Mouse (Mus musculus) stomach, embryonic 14.5 days (tissue): Measurements from ENCODE around the gene Spata33. TPM values are rescaled to one million over a fixed set of nuclear protein-coding genes. Genes with fewer than 3 reads are reported as not detected.
"Not testable (repeated sequence)": the region's sequence is repeated elsewhere in the genome, so short reads cannot be mapped to it uniquely, and the experiment has no call there.

Experiments
- ATAC-seq: fragments of 200-750 bp; cut with Nextera tagmentation; 2 replicates; pipeline ENCODE4 v1.8.0; 2017; ENCODE audit warnings: low read depth, moderate TSS enrichment; ENCODE audit not compliant: insufficient number of reproducible peaks, insufficient read depth, low FRiP score
- H3K27ac ChIP-seq: fragments of 300-500 bp; sonication (generic); 2 replicates; pipeline ENCODE4 v1.5.1; 2014; ENCODE audit warnings: mild to moderate bottlenecking, low read length, moderate library complexity, mixed read lengths
- H3K27me3 ChIP-seq: fragments of 300-500 bp; sonication (generic); 2 replicates; pipeline ENCODE4 v1.6.1; 2014; ENCODE audit warnings: low read length, control low read depth, mixed read lengths; ENCODE audit not compliant: control insufficient read depth, insufficient read depth
- H3K36me3 ChIP-seq: fragments of 300-500 bp; sonication (generic); 2 replicates; pipeline ENCODE4 v1.6.1; 2014; ENCODE audit warnings: mild to moderate bottlenecking, control low read depth, low read length, moderate library complexity, mixed read lengths; ENCODE audit not compliant: control insufficient read depth, insufficient read depth
- H3K4me1 ChIP-seq: fragments of 300-500 bp; sonication (generic); 2 replicates; pipeline ENCODE4 v1.6.1; 2014; ENCODE audit warnings: low read length, control low read depth, mixed read lengths; ENCODE audit not compliant: control insufficient read depth, insufficient read depth
- H3K4me2 ChIP-seq: fragments of 300-500 bp; sonication (generic); replicated peaks from 2 replicates; pipeline ENCODE4 v1.6.1; 2014; ENCODE audit warnings: low read depth, low read length, control low read depth
- H3K4me3 ChIP-seq: fragments of 300-500 bp; sonication (generic); 2 replicates; pipeline ENCODE4 v1.5.1; 2014; ENCODE audit warnings: low read depth, low read length, control low read depth
- H3K9ac ChIP-seq: fragments of 300-500 bp; sonication (generic); replicated peaks from 2 replicates; pipeline ENCODE4 v1.6.1; 2014; ENCODE audit warnings: low read depth, mild to moderate bottlenecking, control low read depth, low read length, moderate library complexity, mixed read lengths
- H3K9me3 ChIP-seq: fragments of 300-500 bp; sonication (generic); 2 replicates; pipeline ENCODE4 v1.6.1; 2016; ENCODE audit warnings: low read depth, low read length, control low read depth; ENCODE audit not compliant: control insufficient read depth
- WGBS: fragments of 180-500 bp; shearing (Covaris S2); extraction: QIAGEN DNeasy Blood & Tissue Kit; methylation state at CpG from one replicate; pipeline ENCODE4 v1.1.7; 2014; 5-methylcytosine and 5-hydroxymethylcytosine counted together
- polyA plus RNA-seq: library from polyadenylated mRNA; unstranded; fragments of >200 nt; fragmentation: Nextera tagmentation; extraction: Ambion mirVana; gene quantifications from 2 replicates; pipeline ENCODE4 v1.2.1, GENCODE M21; 2014

The Spata33 gene
- polyA plus RNA-seq, 1 experiment from 2014 or later: 5.7 TPM

GRCm38 (mm10) chr8:123197016-123197415, 15.6 kb upstream of the Spata33 start:
- H3K4me1 ChIP-seq, H3K4me3 ChIP-seq, H3K36me3 ChIP-seq, ATAC-seq, H3K9ac ChIP-seq, H3K27me3 ChIP-seq, H3K9me3 ChIP-seq, H3K4me2 ChIP-seq, H3K27ac ChIP-seq: not testable (repeated sequence)
- 73% methylated on average over 5 of the region's 5 CpGs for WGBS

DNA sequence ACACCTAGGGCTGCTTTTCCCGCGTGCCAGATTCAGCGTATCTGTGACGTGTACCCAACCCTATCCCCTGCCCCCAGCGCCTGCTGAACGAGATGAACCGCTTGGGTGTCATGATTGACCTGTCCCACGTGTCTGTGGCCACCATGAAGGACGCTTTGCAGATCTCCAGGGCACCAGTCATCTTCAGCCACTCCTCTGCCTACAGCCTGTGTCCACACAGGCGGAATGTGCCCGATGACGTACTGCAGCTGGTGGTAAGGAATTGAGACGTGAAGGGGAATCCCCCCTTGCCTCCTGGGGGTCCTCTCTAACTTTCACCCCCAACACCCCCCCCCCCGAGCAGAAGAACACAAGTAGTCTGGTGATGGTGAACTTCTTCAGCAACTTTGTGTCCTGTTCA, 12.8 kb upstream of the Spata33 start:
- ATAC-seq: no peak
- no peaks in the 10 kb centered on the region for H3K36me3 ChIP-seq
- H3K4me2 ChIP-seq: no peak overlapping the region
- H3K4me3 ChIP-seq: no peak overlapping the region
- WGBS: 51% methylated on average over 14 of the region's 14 CpGs
- H3K9ac ChIP-seq: no peak overlapping the region
- H3K9me3 ChIP-seq: no peaks in the 10 kb centered on the region
- H3K4me1 ChIP-seq: no peaks in the 10 kb centered on the region
- no peak overlapping the region for H3K27ac ChIP-seq
- H3K27me3 ChIP-seq: no peaks in the 10 kb centered on the region

- 24% methylated on average over 5 of the region's 5 CpGs for WGBS
- H3K27me3 ChIP-seq: no peaks in the 10 kb centered on the region
- H3K27ac ChIP-seq: no peak overlapping the region
- peaks cover 12% of the 10 kb centered on the region for H3K36me3 ChIP-seq
- no peaks in the 10 kb centered on the region for H3K9me3 ChIP-seq
- no peak for ATAC-seq
- no peak overlapping the region for H3K9ac ChIP-seq
- H3K4me3 ChIP-seq: no peak overlapping the region
- no peak overlapping the region for H3K4me2 ChIP-seq
- H3K4me1 ChIP-seq: no peaks in the 10 kb centered on the region
Measured at GRCm38 (mm10) chr8:123202288-123202687, 10.3 kb upstream of the Spata33 start.

GRCm38 (mm10) chr8:123203571-123203970, 9.1 kb upstream of the Spata33 start:
- Histone ChIP-seq H3K4me3 (no peak overlapping the region), H3K4me1 (no peaks in the 10 kb centered on the region), H3K27ac (no peak overlapping the region), H3K27me3 (no peaks in the 10 kb centered on the region), H3K9me3 (no peaks in the 10 kb centered on the region), H3K36me3 (peaks cover 24% of the 10 kb centered on the region), H3K4me2 (no peak overlapping the region), H3K9ac (no peak overlapping the region)
- WGBS: 79% methylated on average over 3 of the region's 3 CpGs
- ATAC-seq: no peak

DNA sequence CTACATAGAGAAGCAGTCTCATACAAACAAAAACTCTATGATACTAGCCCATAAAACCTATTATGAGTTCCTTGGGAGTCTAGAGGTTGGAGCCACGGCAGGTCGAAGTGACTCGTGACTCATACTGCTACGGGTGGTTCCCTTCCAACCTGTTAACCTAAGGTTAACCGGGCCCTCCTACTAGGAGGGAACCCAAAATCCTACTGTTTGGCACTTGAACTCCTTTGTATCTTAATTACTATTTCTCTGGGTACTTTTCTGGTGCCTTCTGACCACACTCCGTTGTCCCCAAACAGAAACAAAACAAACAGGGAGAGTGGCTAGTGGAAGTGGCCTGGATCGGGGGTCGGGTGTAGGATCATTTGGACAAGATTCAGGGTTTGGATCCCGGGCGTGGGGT, 756 bp upstream of the Spata33 start:
- H3K4me1 ChIP-seq: peaks cover 10% of the 10 kb centered on the region
- peak overlapping the region; percentile 39; the same call in 1 of the 2 replicates for H3K27ac ChIP-seq
- no peaks in the 10 kb centered on the region for H3K27me3 ChIP-seq
- peaks cover 20% of the 10 kb centered on the region for H3K36me3 ChIP-seq
- H3K4me3 ChIP-seq: peak overlapping the region; percentile 96
- peak overlapping the region; percentile 89 for H3K4me2 ChIP-seq
- ATAC-seq: no peak
- peak overlapping the region; percentile 95 for H3K9ac ChIP-seq
- H3K9me3 ChIP-seq: no peaks in the 10 kb centered on the region
- WGBS: 41% methylated on average over 10 of the region's 10 CpGs

DNA sequence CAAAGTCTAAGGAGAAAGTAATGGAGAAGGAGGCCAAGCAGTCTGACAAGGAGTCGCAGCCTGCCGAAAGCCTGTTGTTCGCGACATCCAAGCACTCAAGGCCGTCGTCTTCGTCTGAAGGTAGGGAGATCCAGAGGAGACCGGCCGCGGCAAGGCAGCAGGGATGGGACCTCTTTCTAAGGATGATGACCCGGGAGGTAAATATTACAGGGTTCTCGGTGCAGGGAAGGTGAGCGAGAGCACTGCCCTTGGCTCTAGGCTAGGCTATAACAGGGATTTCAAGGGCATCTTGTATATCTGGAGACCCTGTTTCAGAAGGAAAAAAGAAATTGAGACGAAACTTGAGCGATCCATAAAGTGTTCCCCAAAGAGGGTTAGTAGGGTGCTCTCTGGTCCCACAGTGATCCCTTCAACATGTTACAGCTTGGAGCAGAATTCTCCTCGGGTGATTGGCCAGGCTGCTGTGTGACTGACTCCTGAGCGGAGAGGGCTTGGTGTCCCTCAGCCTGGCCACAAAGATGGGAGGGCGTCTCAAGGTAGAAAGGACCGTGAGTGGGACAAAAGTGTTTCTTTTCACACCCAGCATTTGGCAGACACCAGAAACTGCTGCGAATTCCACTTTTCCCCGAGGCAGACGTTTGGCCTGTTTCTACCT, 613 bp downstream of the Spata33 start:
- ATAC-seq: no peak; the same call in 1 of the 2 replicates

DNA sequence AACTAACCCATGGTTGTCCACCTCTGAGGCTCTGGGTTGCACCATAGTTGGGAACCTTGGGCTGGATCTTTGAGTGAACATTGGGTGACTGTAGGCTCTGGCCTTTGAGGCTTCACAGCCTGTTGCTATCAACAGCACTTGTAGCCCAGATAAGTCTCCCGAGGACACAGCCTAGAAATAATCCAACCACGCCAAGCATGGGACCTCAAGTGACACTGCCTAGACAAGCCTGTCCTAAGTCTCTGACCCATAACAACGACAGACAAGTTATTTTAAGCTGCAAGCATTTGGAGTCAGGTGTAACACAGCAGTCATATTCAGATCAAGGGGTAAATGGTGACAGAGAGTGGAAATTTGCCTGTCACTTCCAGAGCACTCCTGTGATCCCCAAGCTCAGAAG, 2.8 kb downstream of the Spata33 start:
- Histone ChIP-seq H3K4me1 (peaks cover 10% of the 10 kb centered on the region), H3K36me3 (no peaks in the 10 kb centered on the region), H3K4me3 (no peak overlapping the region), H3K9ac (no peak overlapping the region), H3K4me2 (no peak overlapping the region), H3K9me3 (no peaks in the 10 kb centered on the region), H3K27me3 (no peaks in the 10 kb centered on the region), H3K27ac (no peak overlapping the region)
- no peak for ATAC-seq
- 81% methylated on average over 3 of the region's 3 CpGs for WGBS

More for the DNA sequence above, 613 bp downstream of the Spata33 start:
- Histone ChIP-seq H3K9me3 (no peaks in the 10 kb centered on the region), H3K27ac (no peak overlapping the region), H3K4me3 (peak overlapping the region; percentile 96), H3K4me1 (peaks cover 10% of the 10 kb centered on the region), H3K9ac (peak overlapping the region; percentile 22), H3K36me3 (peaks cover 8% of the 10 kb centered on the region), H3K27me3 (no peaks in the 10 kb centered on the region), H3K4me2 (peak overlapping the region; percentile 57)
- WGBS: 14% methylated on average over 22 of the region's 22 CpGs

GRCm38 (mm10) chr8:123220917-123221316, 8.3 kb downstream of the Spata33 start:
- Histone ChIP-seq H3K9ac (no peak overlapping the region), H3K27me3 (no peaks in the 10 kb centered on the region), H3K27ac (no peak overlapping the region), H3K9me3 (no peaks in the 10 kb centered on the region), H3K36me3 (no peaks in the 10 kb centered on the region), H3K4me3 (no peak overlapping the region), H3K4me2 (no peak overlapping the region), H3K4me1 (peaks cover 9% of the 10 kb centered on the region)
- 71% methylated on average over 1 of the region's 1 CpGs for WGBS
- no peak for ATAC-seq
